Comparison of ENCODE assay signal across 8 mouse cellular contexts in the genomic region with DNA sequence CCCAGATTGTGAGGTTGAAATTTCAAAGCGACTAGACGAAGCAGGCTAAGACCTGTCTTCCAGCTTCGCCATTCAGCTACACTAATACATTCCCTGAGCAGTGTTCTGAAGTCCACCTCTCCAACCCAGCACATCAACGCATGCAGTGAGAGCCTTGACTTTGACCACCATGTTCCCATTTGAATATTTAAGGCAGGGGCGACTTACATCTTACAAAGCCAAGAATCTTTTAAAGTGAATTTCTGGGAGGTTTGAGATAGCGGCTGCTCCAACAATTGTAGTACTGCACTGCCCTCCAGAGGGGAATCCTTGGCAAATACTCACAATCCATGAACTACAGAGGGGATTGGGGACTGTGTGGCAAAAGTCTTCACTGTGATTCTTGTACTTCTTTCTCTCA.
DNase-seq lines count a peak whose midpoint lies in the region; ATAC-seq and TF ChIP-seq lines count a peak whose summit lies in the region.

No protein-coding gene starts in this region.

- H3K4me1 ChIP-seq in heart, adult 2 months (ENCODE audit: control insufficient read depth, insufficient read depth, low read length) = peaks cover 1% of the 10 kb centered on the region; the same call in 1 of the 2 replicates
- 0 out of 2 replicates have a peak, but pooled peaks cover 3% of the 10 kb centered on the region for H3K4me1 ChIP-seq in forebrain, embryonic 12.5 days
- H3K4me1 ChIP-seq in hindbrain, embryonic 16.5 days (ENCODE audit: control insufficient read depth, insufficient read depth, low read depth, low read length) = no peaks in the 10 kb centered on the region
- 0 out of 2 replicates have a peak, but pooled peaks cover 4% of the 10 kb centered on the region for H3K4me1 ChIP-seq in neural tube, embryonic 12.5 days

- whole genome bisulfite sequencing in heart, adult 2 months = 41% methylated on average over 6 of the region's 6 CpGs
- WGBS in forebrain, embryonic 12.5 days = 32% methylated on average over 6 of the region's 6 CpGs
- WGBS in hindbrain, embryonic 16.5 days = 33% methylated on average over 6 of the region's 6 CpGs
- 35% methylated on average over 6 of the region's 6 CpGs for WGBS in neural tube, embryonic 12.5 days

- no peak overlapping the region; the same call in 1 of the 2 replicates for H3K9ac ChIP-seq in heart, adult 2 months (ENCODE audit: low read depth, low read length)
- H3K9ac ChIP-seq in forebrain, embryonic 12.5 days = no peak overlapping the region
- peak overlapping the region; percentile 41; the same call in 1 of the 2 replicates for H3K9ac ChIP-seq in hindbrain, embryonic 16.5 days (ENCODE audit: low read depth, low read length)
- no peak overlapping the region for H3K9ac ChIP-seq in neural tube, embryonic 12.5 days

- TF ChIP-seq POLR2A in heart, adult 2 months (IDR thresholded peaks at IDR 0.05; ENCODE audit: insufficient read depth, low read depth, low read length) = no peak

- peak; percentile 78 for TF ChIP-seq CTCF in heart, adult 2 months (IDR thresholded peaks at IDR 0.05)

- no peaks in the 10 kb centered on the region for H3K9me3 ChIP-seq in forebrain, embryonic 12.5 days
- no peaks in the 10 kb centered on the region for H3K9me3 ChIP-seq in hindbrain, embryonic 16.5 days (ENCODE audit: control insufficient read depth, low read length)
- H3K9me3 ChIP-seq in neural tube, embryonic 12.5 days = no peaks in the 10 kb centered on the region

- H3K79me2 ChIP-seq in heart, adult 2 months (replicated peaks; ENCODE audit: control insufficient read depth, insufficient read depth, low read length) = no peaks in the 10 kb centered on the region

- intact Hi-C loops in heart, adult 2 months (cut with DNase I) = loop anchor here (5.0 to 10.0 kb wide), 3 partner anchors 453 to 1271 kb away; no protein-coding TSS in a partner anchor
- intact Hi-C loops in left cerebral cortex, postnatal 14 days (cut with DNase I) = loop anchor here (10.0 kb wide), 3 partner anchors 703 to 1183 kb away; a partner anchor contains a TSS

- no peaks in the 10 kb centered on the region for H3K36me3 ChIP-seq in heart, adult 2 months (ENCODE audit: control insufficient read depth, insufficient read depth, low read length)
- H3K36me3 ChIP-seq in forebrain, embryonic 12.5 days (replicated peaks) = no peaks in the 10 kb centered on the region
- no peaks in the 10 kb centered on the region for H3K36me3 ChIP-seq in hindbrain, embryonic 16.5 days (ENCODE audit: control insufficient read depth, insufficient read depth, low read length)
- no peaks in the 10 kb centered on the region for H3K36me3 ChIP-seq in neural tube, embryonic 12.5 days

- no peak overlapping the region for H3K27ac ChIP-seq in heart, adult 2 months
- no peak overlapping the region for H3K27ac ChIP-seq in forebrain, embryonic 12.5 days
- no peak overlapping the region for H3K27ac ChIP-seq in hindbrain, embryonic 16.5 days (ENCODE audit: low read depth, low read length)
- no peak overlapping the region for H3K27ac ChIP-seq in neural tube, embryonic 12.5 days

- peak; percentile 84 for ATAC-seq in forebrain, embryonic 12.5 days (ENCODE audit: low FRiP score)
- ATAC-seq in hindbrain, embryonic 16.5 days = peak; percentile 86
- peak; percentile 66 for ATAC-seq in neural tube, embryonic 12.5 days (ENCODE audit: low FRiP score, low read depth)
- no peak for ATAC-seq in inflammation-experienced regulatory T-cells, adult 6 months

- H3K4me2 ChIP-seq in forebrain, embryonic 12.5 days = peak overlapping the region; percentile 24
- H3K4me2 ChIP-seq in hindbrain, embryonic 16.5 days (ENCODE audit: low read length) = peak overlapping the region; percentile 45
- H3K4me2 ChIP-seq in neural tube, embryonic 12.5 days (replicated peaks) = peak overlapping the region; percentile 32; the same call in 1 of the 2 replicates

- H3K27me3 ChIP-seq in heart, adult 2 months (ENCODE audit: control insufficient read depth, insufficient read depth, low read length) = no peaks in the 10 kb centered on the region
- no peaks in the 10 kb centered on the region for H3K27me3 ChIP-seq in forebrain, embryonic 12.5 days
- H3K27me3 ChIP-seq in hindbrain, embryonic 16.5 days (replicated peaks; ENCODE audit: control insufficient read depth, insufficient read depth, low read length) = no peaks in the 10 kb centered on the region
- H3K27me3 ChIP-seq in neural tube, embryonic 12.5 days (replicated peaks) = no peaks in the 10 kb centered on the region

- no peak overlapping the region for H3K4me3 ChIP-seq in heart, adult 2 months
- no peak overlapping the region for H3K4me3 ChIP-seq in forebrain, embryonic 12.5 days (replicated peaks)
- H3K4me3 ChIP-seq in hindbrain, embryonic 16.5 days (ENCODE audit: low read length) = no peak overlapping the region
- H3K4me3 ChIP-seq in neural tube, embryonic 12.5 days = no peak overlapping the region

- TF ChIP-seq EP300 in heart, adult 2 months (IDR thresholded peaks at IDR 0.05; ENCODE audit: insufficient read depth, low read depth, low read length) = no peak

- DNase-seq in heart, adult 2 months = peak in 1 of 2 experiments; percentile 26
- DNase-seq in heart, adult 8-10 months (ENCODE audit: low spot score) = no peak
- DNase-seq in adrenal gland, postnatal 14 days = peak; percentile 55
- DNase-seq in left cerebral cortex, postnatal 14 days (ENCODE audit: low spot score in 2 of 2) = peak; percentile 64 to 68
